Mouse (Mus musculus): ENCODE measurements around the gene E130311K13Rik.

DNA sequence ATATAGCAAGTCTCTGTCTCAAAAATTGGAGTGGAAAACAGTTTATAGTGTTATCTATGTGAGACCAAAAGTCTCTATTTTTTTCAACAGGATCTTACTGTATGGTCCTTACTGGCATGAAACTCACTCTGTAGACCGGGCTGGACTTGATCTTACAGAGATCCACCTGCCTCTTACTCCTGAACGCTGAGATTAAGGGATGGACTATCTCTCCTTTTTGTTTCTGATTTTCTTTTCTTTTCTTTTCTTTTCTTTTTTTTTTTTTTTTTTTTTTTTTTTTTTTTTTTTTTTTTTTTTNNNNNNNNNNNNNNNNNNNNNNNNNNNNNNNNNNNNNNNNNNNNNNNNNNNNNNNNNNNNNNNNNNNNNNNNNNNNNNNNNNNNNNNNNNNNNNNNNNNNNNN is 36.7 kb upstream of the E130311K13Rik start:
- TF ChIP-seq CTCF (IDR thresholded peaks at IDR 0.05; ENCODE audit: control insufficient read depth, insufficient read depth, low read length) (no peak), POLR2A (IDR thresholded peaks at IDR 0.05; ENCODE audit: borderline replicate concordance, control insufficient read depth, low read depth, low read length) (no peak)

Data from bone marrow, adult 2 months (tissue).